Mouse (Mus musculus) liver, embryonic 11.5 days (tissue): ENCODE data around the gene Ireb2. TPM values are rescaled to one million over a fixed set of nuclear protein-coding genes. Genes with fewer than 3 reads are reported as not detected.
"Not testable (repeated sequence)": the region's sequence is repeated elsewhere in the genome, so short reads cannot be mapped to it uniquely, and the experiment has no call there.

Experiments
- ATAC-seq: fragments of 200-750 bp; cut with Nextera tagmentation; replicated peaks from 2 replicates; pipeline ENCODE4 v1.8.0; 2017; ENCODE audit warnings: moderate number of reproducible peaks, mild to moderate bottlenecking, moderate TSS enrichment, moderate library complexity; ENCODE audit not compliant: low FRiP score
- DNase-seq: peaks from one replicate; pipeline ENCODE4 v3.0.0-alpha.2; 2017; ENCODE audit warnings: low spot score
- H3K27ac ChIP-seq: fragments of 300-500 bp; sonication (generic); 2 replicates; pipeline ENCODE4 v1.5.1; 2014; ENCODE audit warnings: mild to moderate bottlenecking, low read depth, low read length, control low read depth
- H3K27me3 ChIP-seq: fragments of 300-500 bp; sonication (generic); replicated peaks from 2 replicates; pipeline ENCODE4 v1.6.1; 2014; ENCODE audit warnings: low read length, mixed read lengths; ENCODE audit not compliant: control insufficient read depth, insufficient read depth
- H3K36me3 ChIP-seq: fragments of 300-500 bp; sonication (generic); 2 replicates; pipeline ENCODE4 v1.6.1; 2014; ENCODE audit warnings: mild to moderate bottlenecking, low read length, moderate library complexity, mixed read lengths; ENCODE audit not compliant: control insufficient read depth, insufficient read depth
- H3K4me1 ChIP-seq: fragments of 300-500 bp; sonication (generic); replicated peaks from 2 replicates; pipeline ENCODE4 v1.6.1; 2014; ENCODE audit warnings: low read length, mixed read lengths; ENCODE audit not compliant: control insufficient read depth, insufficient read depth
- H3K4me2 ChIP-seq: fragments of 300-500 bp; sonication (generic); 2 replicates; pipeline ENCODE4 v1.6.1; 2014; ENCODE audit warnings: mild to moderate bottlenecking, control low read depth, moderate library complexity
- H3K4me3 ChIP-seq: fragments of 300-500 bp; sonication (generic); 2 replicates; pipeline ENCODE4 v1.5.1; 2014; ENCODE audit warnings: low read depth, low read length, control low read depth
- H3K9ac ChIP-seq: fragments of 300-500 bp; sonication (generic); 2 replicates; pipeline ENCODE4 v1.6.1; 2014; ENCODE audit warnings: low read depth, low read length, control low read depth
- H3K9me3 ChIP-seq: fragments of 300-500 bp; sonication (generic); 2 replicates; pipeline ENCODE4 v1.6.1; 2016; ENCODE audit warnings: low read length, inconsistent platforms, mixed read lengths; ENCODE audit not compliant: control insufficient read depth
- WGBS: fragments of 180-500 bp; shearing (Covaris S2); extraction: QIAGEN DNeasy Blood & Tissue Kit; methylation state at CpG from one replicate; pipeline ENCODE4 v1.1.7; 2014; 5-methylcytosine and 5-hydroxymethylcytosine counted together
- polyA plus RNA-seq: library from polyadenylated mRNA; unstranded; fragments of >200 nt; fragmentation: Nextera tagmentation; extraction: Ambion mirVana; gene quantifications from 2 replicates; pipeline ENCODE4 v1.2.1, GENCODE M21; 2014

Gene Ireb2
- polyA plus RNA-seq, result 31.3 TPM in 2 replicates

DNA sequence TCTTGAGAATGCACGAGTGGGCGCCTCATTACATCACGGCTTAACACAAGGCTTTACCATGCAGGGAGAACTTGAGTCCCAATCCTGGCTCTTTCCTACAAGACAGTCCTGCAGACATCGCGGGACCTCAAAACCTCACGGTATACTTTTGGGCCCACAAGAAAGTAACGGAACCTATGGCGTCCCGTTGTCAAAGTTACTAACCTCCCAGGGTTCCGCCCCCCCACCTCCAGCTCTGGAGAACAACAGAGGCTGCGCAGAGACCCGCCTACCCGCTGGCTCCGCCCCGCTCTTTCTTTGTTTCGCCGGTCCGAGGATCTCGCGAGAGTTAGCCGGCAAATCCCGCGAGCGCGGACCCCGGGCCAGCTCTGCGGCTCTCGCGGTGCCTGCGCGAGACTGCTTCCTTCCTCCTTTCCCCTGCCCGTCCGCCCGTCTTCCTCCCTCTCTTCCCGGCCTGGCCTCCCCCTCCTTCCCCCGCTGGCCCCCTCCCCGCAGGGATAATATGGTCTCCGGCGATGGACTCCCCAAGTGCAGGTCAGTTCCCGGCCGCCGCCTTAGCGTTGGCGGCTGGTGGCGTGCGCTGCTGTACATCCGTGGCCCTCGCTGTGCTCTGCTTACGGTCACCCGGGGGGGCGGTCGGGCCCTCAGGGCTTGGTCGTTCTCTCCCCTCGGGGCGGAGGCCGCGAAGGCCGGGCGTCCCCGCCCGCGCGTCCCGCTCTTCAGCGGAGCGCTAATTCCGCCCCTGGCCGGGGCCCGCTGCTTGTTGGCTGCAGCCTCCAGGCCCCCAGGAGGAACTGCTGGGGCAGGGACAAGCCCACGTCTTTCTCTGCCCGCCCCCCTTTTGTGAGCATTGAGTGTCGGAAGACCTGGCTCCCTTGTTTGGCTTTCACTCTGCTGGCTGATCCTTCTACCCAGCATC lies at the start of gene Ireb2:
Gene Ireb2, plus strand, starts transcription at position 427 of the 919 bp plus-strand sequence.
- no peaks in the 10 kb centered on the region for H3K9me3 ChIP-seq
- ATAC-seq (peak; percentile 97), DNase-seq (peak; percentile 98)
- peak within 1 kb of the TSS; percentile 83 for H3K4me2 ChIP-seq
- peak within 1 kb of the TSS; percentile 87 for H3K9ac ChIP-seq
- H3K27me3 ChIP-seq, result no peaks in the 10 kb centered on the region
- H3K27ac ChIP-seq, result peak within 1 kb of the TSS; percentile 87
- peaks cover 8% of the 10 kb centered on the region for H3K36me3 ChIP-seq
- H3K4me3 ChIP-seq, result peak within 1 kb of the TSS; percentile 86
- peaks cover 8% of the 10 kb centered on the region for H3K4me1 ChIP-seq
- WGBS, result under 1% methylated on average over 71 of the region's 72 CpGs

DNA sequence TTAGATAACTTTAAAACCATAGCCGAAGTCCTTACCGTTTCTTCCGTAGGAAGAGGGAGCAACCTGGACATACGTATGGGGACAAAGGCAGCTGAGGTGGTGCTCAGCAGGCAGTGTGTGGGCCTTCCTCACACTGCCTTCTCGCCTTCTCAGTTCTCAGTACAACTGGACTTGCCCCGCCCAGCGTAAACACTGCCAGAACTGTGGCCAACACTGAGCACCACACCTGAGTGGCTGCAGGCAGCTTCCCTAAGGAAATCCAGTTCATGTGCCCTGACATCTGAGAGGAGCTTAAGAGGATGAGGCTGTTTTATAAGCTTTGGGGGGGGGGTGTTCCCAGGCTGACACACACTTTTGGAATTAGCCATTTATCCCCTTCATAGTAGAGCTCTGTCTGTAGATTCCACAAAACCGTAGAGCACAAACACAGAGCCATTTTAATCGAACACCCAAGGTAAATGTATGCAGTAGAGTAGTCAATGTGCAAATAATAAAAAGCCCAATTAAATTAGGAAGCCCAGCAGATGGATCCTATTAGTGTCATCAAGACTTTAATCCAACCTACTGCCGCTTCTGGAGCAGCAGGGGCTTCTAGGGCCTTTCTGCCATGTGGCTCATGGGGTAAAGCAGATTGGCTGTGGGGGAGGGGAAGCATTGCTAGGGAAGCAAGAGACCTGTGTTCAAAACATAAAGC lies 46.9 kb upstream of the Ireb2 start:
- no peak for DNase-seq
- no peak for ATAC-seq
- peaks cover 5% of the 10 kb centered on the region; the same call in 1 of the 2 replicates for H3K27me3 ChIP-seq
- H3K27ac ChIP-seq, result no peak overlapping the region
- H3K4me2 ChIP-seq, result no peak overlapping the region
- no peaks in the 10 kb centered on the region for H3K4me1 ChIP-seq
- no peaks in the 10 kb centered on the region for H3K36me3 ChIP-seq
- H3K9me3 ChIP-seq, result no peaks in the 10 kb centered on the region
- H3K4me3 ChIP-seq, result no peak overlapping the region
- WGBS, result 68% methylated on average over 10 of the region's 10 CpGs
- H3K9ac ChIP-seq, result no peak overlapping the region

DNA sequence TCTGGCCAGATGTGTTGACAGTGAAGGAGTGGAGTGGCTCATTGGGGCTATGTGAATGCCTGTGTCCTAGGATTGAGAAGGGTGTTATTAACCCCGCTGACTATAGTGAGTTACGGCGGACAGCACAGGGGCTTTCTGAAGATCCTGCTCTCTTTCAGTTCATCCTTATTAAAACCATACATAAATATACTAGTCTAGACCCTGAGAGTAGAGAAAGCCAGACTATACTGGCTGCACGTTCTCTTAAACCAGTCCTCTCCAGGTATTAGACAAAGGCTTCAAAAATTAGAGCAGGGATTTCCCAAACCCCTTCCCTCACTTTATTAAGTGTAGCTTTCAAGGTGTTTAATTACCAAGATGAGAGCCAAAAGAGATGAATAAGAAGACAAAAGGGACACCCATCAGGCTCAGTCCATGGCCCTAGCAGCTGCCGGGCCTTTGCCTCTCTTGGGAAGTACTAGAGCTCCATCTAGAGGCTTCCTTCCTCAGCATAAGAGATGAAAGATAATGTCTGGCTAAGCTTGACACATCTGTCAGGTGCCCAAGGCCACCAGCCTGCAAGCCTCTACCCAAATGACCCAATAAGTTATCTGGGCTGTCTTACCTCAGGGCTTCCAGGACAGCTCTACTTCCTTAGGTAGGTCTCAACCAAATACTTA lies 42.0 kb upstream of the Ireb2 start:
- Histone ChIP-seq H3K9me3 (no peaks in the 10 kb centered on the region), H3K4me1 (no peaks in the 10 kb centered on the region), H3K4me3 (no peak overlapping the region), H3K27me3 (peaks cover 5% of the 10 kb centered on the region; the same call in 1 of the 2 replicates), H3K36me3 (no peaks in the 10 kb centered on the region), H3K27ac (no peak overlapping the region), H3K9ac (no peak overlapping the region), H3K4me2 (no peak overlapping the region)
- 62% methylated on average over 5 of the region's 5 CpGs for WGBS
- DNase-seq (no peak), ATAC-seq (0 out of 2 replicates have a peak, but pooled peaks have one; percentile 53)

DNA sequence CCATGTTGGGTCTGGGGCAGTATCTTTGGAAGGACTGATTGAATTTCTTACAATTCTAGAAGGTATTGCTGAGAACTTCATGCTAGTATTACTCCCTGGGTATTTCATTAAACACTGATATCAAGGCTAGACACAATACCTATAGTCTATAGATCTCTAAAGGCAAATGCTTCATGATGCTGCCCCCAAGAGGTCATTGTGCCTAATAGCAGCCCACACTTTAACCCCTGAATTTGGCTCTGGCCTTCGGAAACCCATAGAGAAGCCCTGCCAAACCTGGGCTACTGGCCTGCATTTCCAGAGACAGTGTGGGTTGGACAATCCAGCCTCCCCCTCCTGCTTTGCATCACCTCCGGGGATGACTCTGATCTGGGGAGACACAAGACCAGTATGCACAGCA lies 33.8 kb upstream of the Ireb2 start:
- DNase-seq (no peak), ATAC-seq (no peak)
- no peaks in the 10 kb centered on the region for H3K27me3 ChIP-seq
- H3K27ac ChIP-seq, result no peak overlapping the region
- H3K9ac ChIP-seq, result no peak overlapping the region
- no peak overlapping the region for H3K4me3 ChIP-seq
- no peaks in the 10 kb centered on the region for H3K4me1 ChIP-seq
- no peaks in the 10 kb centered on the region for H3K9me3 ChIP-seq
- no peak overlapping the region for H3K4me2 ChIP-seq
- H3K36me3 ChIP-seq, result no peaks in the 10 kb centered on the region
- WGBS, result 30% methylated on average over 2 of the region's 2 CpGs

DNA sequence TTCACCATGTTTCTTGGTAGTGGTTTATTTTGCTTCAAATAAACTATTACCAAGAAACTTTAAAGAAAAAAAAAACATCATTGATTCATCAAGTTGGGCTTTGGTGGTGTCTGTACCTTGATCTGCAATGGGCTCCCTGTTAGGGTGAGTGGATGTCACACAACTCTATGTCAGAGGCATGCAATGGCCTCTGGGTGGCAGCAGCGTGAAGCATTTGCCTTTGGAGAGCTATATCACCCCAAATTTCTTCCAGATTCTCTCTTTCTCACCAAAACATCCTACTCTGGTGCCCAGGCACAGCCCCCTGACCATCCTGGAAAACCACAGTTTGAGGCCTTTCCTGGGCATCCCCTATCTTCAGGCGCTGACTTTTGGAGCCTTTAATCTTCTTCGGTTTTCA lies 33.0 kb upstream of the Ireb2 start:
- no peak overlapping the region for H3K9ac ChIP-seq
- no peaks in the 10 kb centered on the region for H3K36me3 ChIP-seq
- H3K4me2 ChIP-seq, result no peak overlapping the region
- H3K9me3 ChIP-seq, result no peaks in the 10 kb centered on the region
- no peak overlapping the region for H3K27ac ChIP-seq
- WGBS, result 43% methylated on average over 3 of the region's 3 CpGs
- no peak for ATAC-seq
- no peak for DNase-seq
- no peak overlapping the region for H3K4me3 ChIP-seq
- no peaks in the 10 kb centered on the region for H3K4me1 ChIP-seq
- H3K27me3 ChIP-seq, result no peaks in the 10 kb centered on the region

DNA sequence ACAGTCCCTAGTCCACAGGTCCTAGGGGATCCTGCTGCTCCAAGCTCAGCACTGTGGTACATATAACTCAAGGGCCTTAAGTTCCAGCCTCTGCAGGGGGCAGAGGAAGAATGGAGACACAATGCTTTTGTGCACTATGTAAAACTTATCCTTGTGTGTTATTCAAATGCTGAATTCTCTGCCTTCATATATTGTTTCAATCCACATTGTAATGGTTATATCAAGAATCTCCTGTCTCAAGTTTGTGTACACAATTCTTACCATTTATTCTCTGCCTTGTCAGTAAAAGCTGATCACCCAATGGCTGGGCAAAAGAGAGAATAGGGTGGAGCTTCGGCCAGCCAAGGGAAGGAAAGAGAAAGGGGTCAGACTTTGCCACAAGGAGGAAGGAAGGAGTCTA lies 29.8 kb upstream of the Ireb2 start:
- no peak for DNase-seq
- no peak overlapping the region for H3K27ac ChIP-seq
- no peaks in the 10 kb centered on the region for H3K9me3 ChIP-seq
- no peak overlapping the region for H3K4me2 ChIP-seq
- no peak overlapping the region for H3K4me3 ChIP-seq
- no peaks in the 10 kb centered on the region for H3K27me3 ChIP-seq
- no peak overlapping the region for H3K9ac ChIP-seq
- ATAC-seq, result no peak
- H3K4me1 ChIP-seq, result no peaks in the 10 kb centered on the region
- 44% methylated on average over 1 of the region's 1 CpGs for WGBS
- no peaks in the 10 kb centered on the region for H3K36me3 ChIP-seq

DNA sequence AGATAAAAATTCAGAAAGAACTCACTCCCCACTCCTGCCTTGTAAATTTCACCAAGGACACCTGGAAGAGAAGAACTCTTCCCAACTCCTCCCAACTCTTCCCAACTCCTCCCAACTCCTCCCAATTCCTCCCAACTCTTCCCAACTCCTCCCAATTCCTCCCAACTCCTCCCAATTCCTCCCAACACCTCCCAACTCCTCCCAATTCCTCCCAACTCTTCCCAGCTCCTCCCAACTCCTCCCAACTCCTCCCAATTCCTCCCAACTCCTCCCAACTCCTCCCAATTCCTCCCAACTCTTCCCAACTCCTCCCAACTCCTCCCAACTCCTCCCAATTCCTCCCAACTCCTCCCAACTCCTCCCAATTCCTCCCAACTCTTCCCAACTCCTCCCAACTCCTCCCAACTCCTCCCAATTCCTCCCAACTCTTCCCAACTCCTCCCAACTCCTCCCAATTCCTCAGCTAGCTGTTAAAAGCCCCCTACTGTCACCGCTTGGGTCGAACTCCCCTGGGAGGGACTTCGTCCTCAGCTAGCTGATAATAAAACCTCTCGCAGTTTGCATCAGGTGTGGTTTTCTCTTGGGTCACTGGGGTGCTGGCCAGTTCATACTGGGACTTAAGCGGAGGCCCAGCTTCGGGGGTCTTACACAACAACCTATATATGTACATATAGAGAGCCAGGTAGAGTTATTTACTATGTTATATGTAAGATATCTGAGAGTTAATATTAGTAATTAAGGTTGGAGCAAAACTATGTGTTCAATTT lies 27.5 kb upstream of the Ireb2 start:
- not testable (repeated sequence) for H3K9ac ChIP-seq, H3K27me3 ChIP-seq, DNase-seq, H3K36me3 ChIP-seq, H3K4me2 ChIP-seq, ATAC-seq, H3K27ac ChIP-seq, H3K4me3 ChIP-seq, H3K9me3 ChIP-seq, H3K4me1 ChIP-seq
- 73% methylated on average over 6 of the region's 6 CpGs for WGBS

DNA sequence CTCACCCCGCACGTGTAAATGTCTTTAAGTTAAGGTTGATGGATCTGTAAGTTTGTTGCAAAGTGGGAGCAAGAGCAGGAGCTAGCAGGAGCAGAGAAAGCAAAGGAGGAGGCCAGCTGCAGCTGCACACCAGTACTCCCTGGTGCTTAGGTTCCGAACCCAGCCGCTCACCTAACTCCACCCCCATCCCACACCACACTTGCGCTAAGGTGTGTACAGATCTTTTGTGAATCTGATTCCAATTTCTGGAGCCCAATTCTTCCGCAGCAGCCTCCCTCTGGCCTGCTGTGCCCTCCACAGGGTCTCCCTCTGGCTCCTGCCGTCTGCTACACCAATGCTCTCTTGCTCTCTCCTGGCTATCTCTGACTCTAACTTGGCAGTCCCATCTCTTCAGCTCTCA lies 25.8 kb upstream of the Ireb2 start:
- Histone ChIP-seq H3K9ac (no peak overlapping the region), H3K4me2 (no peak overlapping the region), H3K36me3 (no peaks in the 10 kb centered on the region), H3K4me3 (no peak overlapping the region), H3K27ac (no peak overlapping the region), H3K27me3 (no peaks in the 10 kb centered on the region), H3K4me1 (no peaks in the 10 kb centered on the region), H3K9me3 (no peaks in the 10 kb centered on the region)
- ATAC-seq, result no peak
- 67% methylated on average over 7 of the region's 7 CpGs for WGBS
- DNase-seq, result no peak
